Mouse (Mus musculus) midbrain, embryonic 12.5 days (tissue): Measurements from ENCODE around the gene Lyrm9. TPM values are rescaled to one million over a fixed set of nuclear protein-coding genes. Genes with fewer than 3 reads are reported as not detected.
A peak's percentile ranks its signal among the peaks of the same experiment; 100 is the strongest.

Experiments
- ATAC-seq: fragments of 200-750 bp; cut with Nextera tagmentation; 2 replicates; pipeline ENCODE4 v1.8.0; 2017; ENCODE audit warnings: low read depth, moderate TSS enrichment, moderate library complexity; ENCODE audit not compliant: low FRiP score
- H3K27ac ChIP-seq: fragments of 300-500 bp; sonication (generic); replicated peaks from 2 replicates; pipeline ENCODE4 v1.5.1; 2016; ENCODE audit warnings: mild to moderate bottlenecking
- H3K27me3 ChIP-seq: fragments of 300-500 bp; sonication (generic); 2 replicates; pipeline ENCODE4 v1.6.1; 2016; ENCODE audit warnings: mild to moderate bottlenecking
- H3K36me3 ChIP-seq: fragments of 300-500 bp; sonication (generic); 2 replicates; pipeline ENCODE4 v1.6.1; 2016
- H3K4me1 ChIP-seq: fragments of 300-500 bp; sonication (generic); 2 replicates; pipeline ENCODE4 v1.6.1; 2016
- H3K4me2 ChIP-seq: fragments of 300-500 bp; sonication (generic); replicated peaks from 2 replicates; pipeline ENCODE4 v1.6.1; 2016; ENCODE audit warnings: mild to moderate bottlenecking, moderate library complexity
- H3K4me3 ChIP-seq: fragments of 300-500 bp; sonication (generic); 2 replicates; pipeline ENCODE4 v1.5.1; 2016; ENCODE audit warnings: mild to moderate bottlenecking
- H3K9ac ChIP-seq: fragments of 300-500 bp; sonication (generic); replicated peaks from 2 replicates; pipeline ENCODE4 v1.6.1; 2016; ENCODE audit warnings: mild to moderate bottlenecking, moderate library complexity
- H3K9me3 ChIP-seq: fragments of 300-500 bp; sonication (generic); 2 replicates; pipeline ENCODE4 v1.6.1; 2016; ENCODE audit warnings: mild to moderate bottlenecking
- WGBS: fragments of 180-500 bp; shearing (Covaris S2); methylation state at CpG from one replicate; pipeline ENCODE4 v1.1.7; 2016; 5-methylcytosine and 5-hydroxymethylcytosine counted together
- polyA plus RNA-seq: library from polyadenylated mRNA; unstranded; fragments of >200 nt; fragmentation: Nextera tagmentation; extraction: Ambion mirVana; gene quantifications from 2 replicates; pipeline ENCODE4 v1.2.1, GENCODE M21; 2016

Lyrm9 gene
- polyA plus RNA-seq, 1 experiment from 2014 or later: 17.0 TPM

- no peak for ATAC-seq
- Histone ChIP-seq H3K9me3 (no peaks in the 10 kb centered on the region), H3K4me2 (no peak overlapping the region), H3K27ac (no peak overlapping the region; the same call in 1 of the 2 replicates), H3K27me3 (peaks cover 3% of the 10 kb centered on the region; the same call in 1 of the 2 replicates), H3K9ac (no peak overlapping the region), H3K4me1 (peaks cover 70% of the 10 kb centered on the region), H3K36me3 (no peaks in the 10 kb centered on the region), H3K4me3 (no peak overlapping the region)
- WGBS: 68% methylated on average over 11 of the region's 11 CpGs
These were observed 8.9 kb upstream of the Lyrm9 start for GRCm38 (mm10) chr11:78817311-78818022.

GRCm38 (mm10) chr11:78820337-78821000, 5.9 kb upstream of the Lyrm9 start:
- peak overlapping the region; percentile 20 for H3K4me2 ChIP-seq
- no peaks in the 10 kb centered on the region for H3K9me3 ChIP-seq
- 22% methylated on average over 12 of the region's 12 CpGs for WGBS
- no peaks in the 10 kb centered on the region for H3K36me3 ChIP-seq
- no peak overlapping the region for H3K9ac ChIP-seq
- peaks cover 54% of the 10 kb centered on the region for H3K4me1 ChIP-seq
- peaks cover 3% of the 10 kb centered on the region; the same call in 1 of the 2 replicates for H3K27me3 ChIP-seq
- H3K27ac ChIP-seq: peak overlapping the region; percentile 47; the same call in 1 of the 2 replicates
- no peak overlapping the region for H3K4me3 ChIP-seq
- no peak for ATAC-seq

GRCm38 (mm10) chr11:78822792-78823498, 3.4 kb upstream of the Lyrm9 start:
- Histone ChIP-seq H3K9me3 (no peaks in the 10 kb centered on the region), H3K9ac (no peak overlapping the region), H3K4me2 (no peak overlapping the region), H3K27me3 (peaks cover 2% of the 10 kb centered on the region; the same call in 1 of the 2 replicates), H3K36me3 (no peaks in the 10 kb centered on the region), H3K4me1 (peaks cover 41% of the 10 kb centered on the region), H3K4me3 (no peak overlapping the region), H3K27ac (no peak overlapping the region)
- no peak for ATAC-seq
- WGBS: 58% methylated on average over 13 of the region's 13 CpGs

GRCm38 (mm10) chr11:78827546-78827945, 1.2 kb downstream of the Lyrm9 start:
- Histone ChIP-seq H3K36me3 (no peaks in the 10 kb centered on the region), H3K27ac (no peak overlapping the region), H3K4me3 (no peak overlapping the region), H3K4me2 (peak overlapping the region; percentile 72; the same call in 1 of the 2 replicates), H3K27me3 (no peaks in the 10 kb centered on the region), H3K4me1 (peaks cover 22% of the 10 kb centered on the region), H3K9ac (no peak overlapping the region), H3K9me3 (no peaks in the 10 kb centered on the region)
- ATAC-seq: no peak
- WGBS: 39% methylated on average over 7 of the region's 7 CpGs

- Histone ChIP-seq H3K9me3 (no peaks in the 10 kb centered on the region), H3K4me1 (peaks cover 22% of the 10 kb centered on the region), H3K9ac (no peak overlapping the region), H3K4me3 (no peak overlapping the region), H3K4me2 (no peak overlapping the region), H3K36me3 (no peaks in the 10 kb centered on the region), H3K27me3 (no peaks in the 10 kb centered on the region), H3K27ac (no peak overlapping the region)
- 53% methylated on average over 2 of the region's 2 CpGs for WGBS
- no peak for ATAC-seq
These were observed 2.0 kb downstream of the Lyrm9 start for GRCm38 (mm10) chr11:78828386-78828785.

GRCm38 (mm10) chr11:78829373-78829772, 3.0 kb downstream of the Lyrm9 start:
- H3K4me2 ChIP-seq: no peak overlapping the region
- WGBS: 3% methylated on average over 6 of the region's 6 CpGs
- no peak for ATAC-seq
- no peaks in the 10 kb centered on the region for H3K36me3 ChIP-seq
- H3K27ac ChIP-seq: no peak overlapping the region
- H3K9ac ChIP-seq: no peak overlapping the region
- H3K27me3 ChIP-seq: no peaks in the 10 kb centered on the region
- no peaks in the 10 kb centered on the region for H3K9me3 ChIP-seq
- H3K4me1 ChIP-seq: peaks cover 22% of the 10 kb centered on the region
- H3K4me3 ChIP-seq: no peak overlapping the region

GRCm38 (mm10) chr11:78830180-78830579, 3.8 kb downstream of the Lyrm9 start:
- Histone ChIP-seq H3K4me2 (no peak overlapping the region), H3K27ac (no peak overlapping the region), H3K27me3 (no peaks in the 10 kb centered on the region), H3K9ac (0 out of 2 replicates have a peak overlapping the region, but pooled peaks have one; percentile 0), H3K9me3 (no peaks in the 10 kb centered on the region), H3K36me3 (no peaks in the 10 kb centered on the region), H3K4me3 (no peak overlapping the region), H3K4me1 (peaks cover 22% of the 10 kb centered on the region)
- 62% methylated on average over 8 of the region's 8 CpGs for WGBS
- no peak for ATAC-seq

- H3K4me2 ChIP-seq: no peak overlapping the region
- H3K9ac ChIP-seq: no peak overlapping the region
- ATAC-seq: no peak
- H3K27ac ChIP-seq: no peak overlapping the region
- no peaks in the 10 kb centered on the region for H3K27me3 ChIP-seq
- 80% methylated on average over 4 of the region's 4 CpGs for WGBS
- H3K9me3 ChIP-seq: no peaks in the 10 kb centered on the region
- H3K36me3 ChIP-seq: no peaks in the 10 kb centered on the region
- H3K4me1 ChIP-seq: peaks cover 20% of the 10 kb centered on the region
- no peak overlapping the region for H3K4me3 ChIP-seq
These were observed 5.3 kb downstream of the Lyrm9 start for GRCm38 (mm10) chr11:78831716-78832115.

GRCm38 (mm10) chr11:78832117-78832726, 5.8 kb downstream of the Lyrm9 start:
- H3K27ac ChIP-seq: no peak overlapping the region
- H3K4me2 ChIP-seq: no peak overlapping the region
- H3K9me3 ChIP-seq: no peaks in the 10 kb centered on the region
- H3K36me3 ChIP-seq: no peaks in the 10 kb centered on the region
- 88% methylated on average over 10 of the region's 10 CpGs for WGBS
- ATAC-seq: no peak
- H3K27me3 ChIP-seq: no peaks in the 10 kb centered on the region
- peaks cover 15% of the 10 kb centered on the region for H3K4me1 ChIP-seq
- H3K9ac ChIP-seq: no peak overlapping the region
- no peak overlapping the region for H3K4me3 ChIP-seq

- Histone ChIP-seq H3K27ac (no peak overlapping the region), H3K27me3 (no peaks in the 10 kb centered on the region), H3K4me1 (peaks cover 11% of the 10 kb centered on the region), H3K36me3 (no peaks in the 10 kb centered on the region), H3K9ac (no peak overlapping the region), H3K4me2 (no peak overlapping the region), H3K4me3 (no peak overlapping the region), H3K9me3 (no peaks in the 10 kb centered on the region)
- 76% methylated on average over 13 of the region's 13 CpGs for WGBS
- ATAC-seq: no peak
These were observed 6.5 kb downstream of the Lyrm9 start for GRCm38 (mm10) chr11:78832816-78833314.

GRCm38 (mm10) chr11:78836486-78836885, 10.1 kb downstream of the Lyrm9 start:
- H3K27me3 ChIP-seq: no peaks in the 10 kb centered on the region
- H3K4me1 ChIP-seq: no peaks in the 10 kb centered on the region
- no peak overlapping the region for H3K4me2 ChIP-seq
- 81% methylated on average over 4 of the region's 4 CpGs for WGBS
- ATAC-seq: no peak
- H3K4me3 ChIP-seq: no peak overlapping the region
- H3K27ac ChIP-seq: no peak overlapping the region
- H3K9me3 ChIP-seq: no peaks in the 10 kb centered on the region
- no peak overlapping the region for H3K9ac ChIP-seq
- H3K36me3 ChIP-seq: peaks cover 6% of the 10 kb centered on the region; the same call in 1 of the 2 replicates
